Mouse (Mus musculus): Measurements from ENCODE around the gene Usp9x. TPM values are rescaled to one million over a fixed set of nuclear protein-coding genes. Genes with fewer than 3 reads are reported as not detected.

The Usp9x gene
- polyA plus RNA-seq (2014; fragmentation: Nextera tagmentation; extraction: Ambion mirVana): 54.2 and 56.7 TPM in 2 replicates

- WGBS (ENCODE audit: insufficient replicate concordance): 12% methylated on average over 20 of the region's 36 CpGs
- peaks cover 14% of the 10 kb centered on the region for H3K27me3 ChIP-seq (ENCODE audit: control insufficient read depth, insufficient read depth, low read length)
Observed at GRCm38 (mm10) chrX:13071241-13071775, at the start of gene Usp9x. Usp9x (plus strand) TSS chrX:13071498.

DNA sequence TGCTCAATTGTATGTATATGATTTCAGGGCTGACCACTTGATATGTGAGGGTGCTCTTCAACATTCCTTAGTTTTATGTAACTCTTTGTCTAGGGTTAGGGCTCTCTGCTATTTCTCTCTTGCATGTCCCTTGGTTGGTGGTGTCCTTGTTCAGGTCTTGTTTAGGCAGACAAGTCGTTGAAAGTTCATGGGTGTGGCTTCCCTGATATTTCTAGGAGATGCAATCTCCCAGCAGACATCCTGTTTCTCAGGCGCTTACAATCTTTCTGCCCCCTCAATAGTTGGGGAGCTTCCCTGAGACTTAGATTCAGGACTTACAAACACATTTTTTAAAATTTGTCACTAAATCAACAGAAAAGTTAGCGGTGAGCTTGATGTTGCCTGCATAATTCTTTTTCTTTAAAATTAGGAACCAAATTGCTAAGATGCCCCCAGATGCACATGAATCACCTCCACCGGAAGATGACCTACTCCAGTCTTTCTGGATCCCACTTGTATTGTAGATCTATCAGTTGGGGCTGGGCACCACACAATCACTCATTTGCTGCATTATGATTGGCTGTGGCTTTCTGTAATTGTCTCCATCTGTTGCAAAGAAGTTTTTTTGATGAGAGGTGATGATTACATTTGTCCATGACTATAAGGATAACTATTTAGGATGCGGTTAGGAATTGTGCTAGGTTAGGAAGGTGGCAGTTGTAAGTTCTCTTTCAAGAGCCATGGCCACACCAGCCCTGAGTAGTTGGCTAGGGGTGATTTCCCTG, 48.6 kb upstream of the Usp9x start:
- Histone ChIP-seq H3K4me2 (no peak overlapping the region), H3K4me3 (ENCODE audit: low read depth, low read length) (no peak overlapping the region), H3K4me1 (ENCODE audit: control insufficient read depth, insufficient read depth, low read length) (no peaks in the 10 kb centered on the region), H3K36me3 (ENCODE audit: control insufficient read depth, insufficient read depth, low read length) (no peaks in the 10 kb centered on the region), H3K27me3 (ENCODE audit: control insufficient read depth, insufficient read depth, low read length) (no peaks in the 10 kb centered on the region), H3K27ac (ENCODE audit: low read depth, low read length) (no peak overlapping the region), H3K9ac (ENCODE audit: low read depth, low read length) (no peak overlapping the region), H3K9me3 (replicated peaks; ENCODE audit: control insufficient read depth, low read length) (no peaks in the 10 kb centered on the region)
- WGBS (ENCODE audit: insufficient replicate concordance): 73% methylated on average over 5 of the region's 5 CpGs
- ATAC-seq (replicated peaks; ENCODE audit: insufficient number of reproducible peaks, low FRiP score, low TSS enrichment): no peak

More at GRCm38 (mm10) chrX:13071241-13071775, at the start of gene Usp9x:
- Histone ChIP-seq H3K4me3 (ENCODE audit: low read depth, low read length) (peak within 1 kb of the TSS; percentile 74), H3K4me2 (peak within 1 kb of the TSS; percentile 62), H3K9me3 (replicated peaks; ENCODE audit: control insufficient read depth, low read length) (no peaks in the 10 kb centered on the region), H3K27ac (ENCODE audit: low read depth, low read length) (peak within 1 kb of the TSS; percentile 94), H3K36me3 (ENCODE audit: control insufficient read depth, insufficient read depth, low read length) (no peaks in the 10 kb centered on the region), H3K9ac (ENCODE audit: low read depth, low read length) (peak within 1 kb of the TSS; percentile 84), H3K4me1 (ENCODE audit: control insufficient read depth, insufficient read depth, low read length) (no peaks in the 10 kb centered on the region; the same call in 1 of the 2 replicates)
- peak; percentile 88 for ATAC-seq (replicated peaks; ENCODE audit: insufficient number of reproducible peaks, low FRiP score, low TSS enrichment)

- no peaks in the 10 kb centered on the region for H3K9me3 ChIP-seq (replicated peaks; ENCODE audit: control insufficient read depth, low read length)
- WGBS (ENCODE audit: insufficient replicate concordance): 56% methylated on average over 1 of the region's 1 CpGs
- H3K27ac ChIP-seq (ENCODE audit: low read depth, low read length): no peak overlapping the region
- H3K36me3 ChIP-seq (ENCODE audit: control insufficient read depth, insufficient read depth, low read length): no peaks in the 10 kb centered on the region
- H3K9ac ChIP-seq (ENCODE audit: low read depth, low read length): no peak overlapping the region
- no peak overlapping the region for H3K4me2 ChIP-seq
- H3K27me3 ChIP-seq (ENCODE audit: control insufficient read depth, insufficient read depth, low read length): no peaks in the 10 kb centered on the region
- H3K4me1 ChIP-seq (ENCODE audit: control insufficient read depth, insufficient read depth, low read length): no peaks in the 10 kb centered on the region
- ATAC-seq (replicated peaks; ENCODE audit: insufficient number of reproducible peaks, low FRiP score, low TSS enrichment): no peak
- H3K4me3 ChIP-seq (ENCODE audit: low read depth, low read length): no peak overlapping the region
Observed at GRCm38 (mm10) chrX:13024539-13025202, 46.6 kb upstream of the Usp9x start.

- Histone ChIP-seq H3K4me1 (ENCODE audit: control insufficient read depth, insufficient read depth, low read length) (no peaks in the 10 kb centered on the region), H3K4me3 (ENCODE audit: low read depth, low read length) (no peak overlapping the region), H3K36me3 (ENCODE audit: control insufficient read depth, insufficient read depth, low read length) (no peaks in the 10 kb centered on the region), H3K27ac (ENCODE audit: low read depth, low read length) (no peak overlapping the region), H3K9me3 (replicated peaks; ENCODE audit: control insufficient read depth, low read length) (no peaks in the 10 kb centered on the region), H3K9ac (ENCODE audit: low read depth, low read length) (no peak overlapping the region), H3K4me2 (no peak overlapping the region), H3K27me3 (ENCODE audit: control insufficient read depth, insufficient read depth, low read length) (no peaks in the 10 kb centered on the region)
- 77% methylated on average over 8 of the region's 8 CpGs for WGBS (ENCODE audit: insufficient replicate concordance)
- ATAC-seq (replicated peaks; ENCODE audit: insufficient number of reproducible peaks, low FRiP score, low TSS enrichment): no peak
Observed at GRCm38 (mm10) chrX:13025286-13025685, 46.0 kb upstream of the Usp9x start.

DNA sequence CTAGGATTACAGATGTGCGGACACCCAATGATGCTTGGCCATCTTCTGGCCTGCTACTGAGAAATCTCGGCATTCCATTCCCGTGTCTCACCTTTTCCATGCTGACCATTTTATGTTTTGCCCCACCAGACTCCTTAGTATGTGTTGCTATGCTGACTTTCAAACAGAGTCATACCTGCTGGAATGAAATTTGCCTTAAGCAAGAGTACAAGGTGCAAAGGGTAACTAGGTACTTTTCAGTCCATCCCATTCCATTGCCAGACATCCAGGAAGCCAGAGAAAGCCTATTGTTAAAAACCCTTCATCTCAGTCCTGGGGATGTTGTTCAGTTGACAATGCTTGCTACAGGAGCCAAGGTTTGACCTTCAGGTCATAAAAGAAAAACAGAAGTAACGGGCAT, 43.1 kb upstream of the Usp9x start:
- Histone ChIP-seq H3K36me3 (ENCODE audit: control insufficient read depth, insufficient read depth, low read length) (no peaks in the 10 kb centered on the region), H3K4me1 (ENCODE audit: control insufficient read depth, insufficient read depth, low read length) (no peaks in the 10 kb centered on the region), H3K9ac (ENCODE audit: low read depth, low read length) (no peak overlapping the region), H3K27ac (ENCODE audit: low read depth, low read length) (no peak overlapping the region), H3K4me2 (no peak overlapping the region), H3K4me3 (ENCODE audit: low read depth, low read length) (no peak overlapping the region), H3K9me3 (replicated peaks; ENCODE audit: control insufficient read depth, low read length) (no peaks in the 10 kb centered on the region), H3K27me3 (ENCODE audit: control insufficient read depth, insufficient read depth, low read length) (no peaks in the 10 kb centered on the region)
- WGBS (ENCODE audit: insufficient replicate concordance): 79% methylated on average over 4 of the region's 4 CpGs
- no peak for ATAC-seq (replicated peaks; ENCODE audit: insufficient number of reproducible peaks, low FRiP score, low TSS enrichment)

GRCm38 (mm10) chrX:13029996-13030395, 41.3 kb upstream of the Usp9x start:
- Histone ChIP-seq H3K4me3 (ENCODE audit: low read depth, low read length) (no peak overlapping the region), H3K9ac (ENCODE audit: low read depth, low read length) (no peak overlapping the region), H3K9me3 (replicated peaks; ENCODE audit: control insufficient read depth, low read length) (no peaks in the 10 kb centered on the region), H3K4me1 (ENCODE audit: control insufficient read depth, insufficient read depth, low read length) (no peaks in the 10 kb centered on the region), H3K36me3 (ENCODE audit: control insufficient read depth, insufficient read depth, low read length) (no peaks in the 10 kb centered on the region), H3K27me3 (ENCODE audit: control insufficient read depth, insufficient read depth, low read length) (no peaks in the 10 kb centered on the region), H3K27ac (ENCODE audit: low read depth, low read length) (no peak overlapping the region), H3K4me2 (no peak overlapping the region)
- 89% methylated on average over 6 of the region's 6 CpGs for WGBS (ENCODE audit: insufficient replicate concordance)
- ATAC-seq (replicated peaks; ENCODE audit: insufficient number of reproducible peaks, low FRiP score, low TSS enrichment): no peak

DNA sequence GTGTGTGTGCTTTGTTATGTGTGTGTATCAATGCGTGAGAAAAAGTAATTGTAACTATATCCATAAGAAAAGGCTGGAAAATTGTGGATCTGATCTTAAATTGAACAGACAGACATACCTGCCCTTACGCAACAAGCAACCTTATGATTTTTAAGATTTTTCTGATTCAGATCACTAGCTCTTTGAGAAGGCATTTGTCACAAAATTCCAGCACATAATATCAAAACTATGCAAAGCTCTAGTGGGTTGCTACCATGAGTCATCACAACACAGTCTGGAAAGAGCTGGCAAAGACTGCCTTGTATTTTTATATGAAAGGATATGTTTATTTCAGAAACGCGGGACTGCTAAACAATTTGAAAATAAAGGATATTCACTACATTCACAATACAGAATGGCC, 34.2 kb upstream of the Usp9x start:
- ATAC-seq (replicated peaks; ENCODE audit: insufficient number of reproducible peaks, low FRiP score, low TSS enrichment): no peak
- Histone ChIP-seq H3K27me3 (ENCODE audit: control insufficient read depth, insufficient read depth, low read length) (no peaks in the 10 kb centered on the region), H3K4me3 (ENCODE audit: low read depth, low read length) (no peak overlapping the region), H3K9me3 (replicated peaks; ENCODE audit: control insufficient read depth, low read length) (no peaks in the 10 kb centered on the region), H3K27ac (ENCODE audit: low read depth, low read length) (no peak overlapping the region), H3K4me1 (ENCODE audit: control insufficient read depth, insufficient read depth, low read length) (no peaks in the 10 kb centered on the region), H3K36me3 (ENCODE audit: control insufficient read depth, insufficient read depth, low read length) (no peaks in the 10 kb centered on the region), H3K9ac (ENCODE audit: low read depth, low read length) (no peak overlapping the region), H3K4me2 (no peak overlapping the region)
- WGBS (ENCODE audit: insufficient replicate concordance): 79% methylated on average over 4 of the region's 4 CpGs

- H3K27ac ChIP-seq (ENCODE audit: low read depth, low read length): no peak overlapping the region
- no peaks in the 10 kb centered on the region for H3K4me1 ChIP-seq (ENCODE audit: control insufficient read depth, insufficient read depth, low read length)
- H3K27me3 ChIP-seq (ENCODE audit: control insufficient read depth, insufficient read depth, low read length): no peaks in the 10 kb centered on the region
- H3K9ac ChIP-seq (ENCODE audit: low read depth, low read length): no peak overlapping the region
- ATAC-seq (replicated peaks; ENCODE audit: insufficient number of reproducible peaks, low FRiP score, low TSS enrichment): no peak
- H3K36me3 ChIP-seq (ENCODE audit: control insufficient read depth, insufficient read depth, low read length): no peaks in the 10 kb centered on the region
- no peaks in the 10 kb centered on the region for H3K9me3 ChIP-seq (replicated peaks; ENCODE audit: control insufficient read depth, low read length)
- no peak overlapping the region for H3K4me2 ChIP-seq
- no peak overlapping the region for H3K4me3 ChIP-seq (ENCODE audit: low read depth, low read length)
- WGBS (ENCODE audit: insufficient replicate concordance): 56% methylated on average over 3 of the region's 3 CpGs
Observed at GRCm38 (mm10) chrX:13039211-13039610, 32.1 kb upstream of the Usp9x start.
